Mouse (Mus musculus) liver, embryonic 15.5 days (tissue): Measurements from ENCODE around the gene Rnpep. TPM values are rescaled to one million over a fixed set of nuclear protein-coding genes. Genes with fewer than 3 reads are reported as not detected.
"Not testable (repeated sequence)": the region's sequence is repeated elsewhere in the genome, so short reads cannot be mapped to it uniquely, and the experiment has no call there.

Experiments
- ATAC-seq: fragments of 200-750 bp; cut with Nextera tagmentation; 2 replicates; pipeline ENCODE4 v1.8.0; 2017; ENCODE audit warnings: moderate number of reproducible peaks, mild to moderate bottlenecking, moderate library complexity; ENCODE audit not compliant: insufficient read depth
- H3K27ac ChIP-seq: fragments of 300-500 bp; sonication (generic); replicated peaks from 2 replicates; pipeline ENCODE4 v1.5.1; 2015; ENCODE audit warnings: mild to moderate bottlenecking, inconsistent platforms
- H3K27me3 ChIP-seq: fragments of 300-500 bp; sonication (generic); 2 replicates; pipeline ENCODE4 v1.6.1; 2015; ENCODE audit warnings: mild to moderate bottlenecking, inconsistent platforms
- H3K36me3 ChIP-seq: fragments of 300-500 bp; sonication (generic); replicated peaks from 2 replicates; pipeline ENCODE4 v1.6.1; 2015; ENCODE audit warnings: moderate library complexity, mild to moderate bottlenecking, inconsistent platforms
- H3K4me1 ChIP-seq: fragments of 300-500 bp; sonication (generic); replicated peaks from 2 replicates; pipeline ENCODE4 v1.6.1; 2015; ENCODE audit warnings: inconsistent platforms
- H3K4me2 ChIP-seq: fragments of 300-500 bp; sonication (generic); 2 replicates; pipeline ENCODE4 v1.6.1; 2015; ENCODE audit warnings: moderate library complexity, mild to moderate bottlenecking, inconsistent platforms
- H3K4me3 ChIP-seq: fragments of 300-500 bp; sonication (generic); replicated peaks from 2 replicates; pipeline ENCODE4 v1.5.1; 2015; ENCODE audit warnings: mild to moderate bottlenecking, inconsistent platforms
- H3K9ac ChIP-seq: fragments of 300-500 bp; sonication (generic); 2 replicates; pipeline ENCODE4 v1.6.1; 2015; ENCODE audit warnings: moderate library complexity, mild to moderate bottlenecking, inconsistent platforms
- H3K9me3 ChIP-seq: fragments of 300-500 bp; sonication (generic); replicated peaks from 2 replicates; pipeline ENCODE4 v1.6.1; 2016; ENCODE audit warnings: inconsistent platforms
- WGBS: fragments of 180-500 bp; shearing (Covaris S2); methylation state at CpG from one replicate; pipeline ENCODE4 v1.1.7; 2015; ENCODE audit warnings: mixed read lengths; ENCODE audit not compliant: insufficient replicate concordance; 5-methylcytosine and 5-hydroxymethylcytosine counted together
- polyA plus RNA-seq: library from polyadenylated mRNA; unstranded; fragments of >200 nt; fragmentation: Nextera tagmentation; extraction: Ambion mirVana; gene quantifications from 2 replicates; pipeline ENCODE4 v1.2.1, GENCODE M21; 2015

Gene Rnpep
- polyA plus RNA-seq, 1 experiment from 2014 or later = 26.6 TPM

DNA sequence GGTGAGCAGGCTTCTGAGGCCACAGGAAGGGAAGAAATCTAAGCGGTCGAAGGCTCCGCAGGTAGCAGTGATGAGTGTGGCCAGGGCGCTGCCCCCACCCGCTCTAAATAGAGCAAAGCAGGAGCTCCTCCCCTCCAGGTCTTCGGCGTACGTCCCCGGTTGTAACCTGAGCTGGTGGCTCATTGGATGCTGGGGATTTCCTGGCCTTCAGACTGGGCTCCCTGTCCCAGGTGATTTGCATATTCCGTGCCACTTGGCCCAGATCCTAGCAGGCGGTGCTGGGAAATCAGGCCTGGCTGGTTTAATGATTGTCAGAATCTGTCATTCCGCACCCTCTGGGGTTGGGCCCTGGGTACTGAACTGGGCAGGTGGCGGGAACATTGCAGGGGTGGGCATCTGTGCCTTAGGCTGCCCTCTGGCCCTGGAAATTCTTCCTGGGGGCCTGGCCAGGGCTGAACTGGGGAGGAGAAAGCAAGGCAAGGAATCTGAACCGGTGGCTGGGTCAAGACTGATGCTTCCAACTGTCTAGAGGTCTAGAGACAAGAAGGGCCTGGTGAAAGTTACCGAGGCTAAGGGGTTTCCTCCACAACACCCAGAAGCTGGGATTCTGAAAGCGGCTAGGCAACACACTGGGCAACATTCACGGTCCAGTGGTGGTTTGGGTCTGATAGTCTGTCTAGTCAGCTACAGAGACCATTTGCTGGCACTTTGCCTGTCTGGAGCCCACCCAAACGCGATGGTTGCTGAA is 25.3 kb downstream of the Rnpep start, which contains the start of gene Elf3:
Elf3 (minus strand) TSS at position 189 of the 748 bp plus-strand sequence.
- Histone ChIP-seq H3K4me2 (peak within 1 kb of the TSS; percentile 68), H3K4me1 (peaks cover 6% of the 10 kb centered on the region), H3K36me3 (peaks cover 11% of the 10 kb centered on the region; the same call in 1 of the 2 replicates), H3K9ac (no peak within 1 kb of the TSS), H3K27ac (peak within 1 kb of the TSS; percentile 57), H3K4me3 (peak within 1 kb of the TSS; percentile 34), H3K9me3 (no peaks in the 10 kb centered on the region), H3K27me3 (peaks cover 20% of the 10 kb centered on the region; the same call in 1 of the 2 replicates)
- 30% methylated on average over 19 of the region's 19 CpGs for WGBS
- ATAC-seq = peak; percentile 75

DNA sequence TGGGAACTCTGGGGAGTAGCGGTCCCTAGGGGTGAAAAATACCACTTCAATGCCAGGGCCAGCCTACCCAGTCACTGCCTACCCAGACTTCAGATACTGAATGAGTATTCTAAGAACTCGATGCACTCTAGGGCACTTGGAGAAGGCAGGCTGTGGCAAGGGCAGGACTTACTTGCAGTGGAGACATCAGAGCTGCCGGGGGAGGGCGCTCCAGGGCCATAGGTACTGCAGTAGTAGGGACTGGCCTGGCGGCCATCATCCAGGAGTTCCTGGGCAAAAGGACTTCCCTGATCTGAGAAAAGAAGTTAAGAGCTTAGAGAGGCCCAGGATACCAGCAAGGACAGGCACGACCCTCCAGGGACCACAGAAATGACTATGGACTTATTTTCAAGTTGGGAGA is 27.6 kb downstream of the Rnpep start:
- no peak overlapping the region for H3K9ac ChIP-seq
- no peaks in the 10 kb centered on the region for H3K36me3 ChIP-seq
- H3K4me3 ChIP-seq = no peak overlapping the region
- no peak overlapping the region for H3K27ac ChIP-seq
- H3K27me3 ChIP-seq = peaks cover 20% of the 10 kb centered on the region; the same call in 1 of the 2 replicates
- WGBS = 69% methylated on average over 6 of the region's 6 CpGs
- peaks cover 23% of the 10 kb centered on the region for H3K4me1 ChIP-seq
- H3K9me3 ChIP-seq = no peaks in the 10 kb centered on the region
- no peak for ATAC-seq
- H3K4me2 ChIP-seq = no peak overlapping the region

DNA sequence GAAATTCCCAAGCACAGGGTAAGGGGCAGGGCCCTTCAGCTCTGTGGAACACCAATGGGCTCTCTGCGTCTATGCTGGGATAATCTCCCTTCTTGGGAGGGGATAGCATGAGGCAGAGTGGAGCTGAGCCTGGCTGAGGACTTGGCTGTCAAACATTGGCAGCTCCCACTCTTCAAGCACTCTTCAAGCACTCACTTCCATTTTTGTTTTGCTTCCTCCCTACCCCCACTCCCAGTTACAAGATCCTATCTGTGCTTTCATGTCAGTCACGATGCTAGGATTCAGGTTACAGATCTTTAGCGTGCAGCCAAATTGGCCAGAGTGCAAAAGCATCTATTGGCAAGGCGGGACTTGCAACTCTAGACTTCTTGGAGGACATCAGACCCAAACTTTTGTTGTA is 31.0 kb downstream of the Rnpep start:
- WGBS = 50% methylated on average over 4 of the region's 4 CpGs
- no peak overlapping the region for H3K4me3 ChIP-seq

DNA sequence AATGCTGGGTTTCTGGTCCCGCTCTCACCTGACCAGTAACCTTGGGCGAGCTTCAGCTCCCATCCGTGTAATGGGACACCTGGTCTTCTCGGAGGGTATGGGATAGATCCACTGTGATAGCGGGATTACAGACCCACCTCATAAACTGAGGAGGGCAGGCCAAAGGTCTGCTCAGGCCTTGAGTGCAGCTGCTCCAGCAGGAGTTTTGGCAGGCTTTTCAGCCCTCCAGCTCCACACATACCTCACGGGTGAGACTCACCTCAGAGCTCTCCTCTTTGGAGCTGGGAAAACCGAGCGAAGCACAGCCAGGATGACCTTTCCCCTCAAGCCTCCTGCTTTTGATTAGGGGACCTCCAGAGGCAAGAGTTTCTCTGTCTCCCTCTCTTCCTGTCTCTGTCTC is 32.5 kb downstream of the Rnpep start:
- no peak for ATAC-seq
- no peaks in the 10 kb centered on the region for H3K36me3 ChIP-seq
- WGBS = 83% methylated on average over 8 of the region's 8 CpGs
- peak overlapping the region; percentile 79 for H3K27ac ChIP-seq
- no peaks in the 10 kb centered on the region for H3K9me3 ChIP-seq
- peaks cover 13% of the 10 kb centered on the region for H3K27me3 ChIP-seq
- no peak overlapping the region for H3K4me3 ChIP-seq
- H3K4me2 ChIP-seq = no peak overlapping the region
- peaks cover 51% of the 10 kb centered on the region for H3K4me1 ChIP-seq
- H3K9ac ChIP-seq = no peak overlapping the region

More for the DNA sequence above, 31.0 kb downstream of the Rnpep start:
- Histone ChIP-seq H3K27ac (no peak overlapping the region), H3K4me2 (no peak overlapping the region), H3K4me1 (peaks cover 51% of the 10 kb centered on the region), H3K36me3 (no peaks in the 10 kb centered on the region), H3K27me3 (peaks cover 26% of the 10 kb centered on the region), H3K9ac (no peak overlapping the region), H3K9me3 (no peaks in the 10 kb centered on the region)
- no peak for ATAC-seq

DNA sequence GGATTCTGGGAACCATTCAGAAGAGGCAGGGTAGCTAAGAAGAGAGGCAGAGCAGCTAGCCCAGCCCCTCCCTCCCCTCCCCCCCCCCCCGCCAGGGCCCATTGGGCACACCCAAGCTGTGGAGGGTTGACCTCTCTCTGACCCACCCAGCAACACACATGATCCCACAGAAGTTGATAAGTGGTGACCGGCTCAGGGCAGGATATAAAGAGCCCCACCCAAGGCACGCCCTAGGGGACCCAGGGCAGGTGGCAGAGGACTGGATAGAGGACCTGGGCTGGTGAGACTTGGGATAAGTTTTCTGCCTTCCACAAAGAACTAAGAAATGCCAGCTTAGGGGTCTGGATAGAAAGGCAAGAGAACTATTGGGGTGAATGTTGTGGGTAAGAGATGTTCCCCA is 33.2 kb downstream of the Rnpep start:
- H3K4me3 ChIP-seq = no peak overlapping the region
- ATAC-seq = peak; percentile 100
- peaks cover 51% of the 10 kb centered on the region for H3K4me1 ChIP-seq
- no peak overlapping the region for H3K9ac ChIP-seq
- peak overlapping the region; percentile 79 for H3K27ac ChIP-seq
- no peaks in the 10 kb centered on the region for H3K9me3 ChIP-seq
- peak overlapping the region; percentile 49 for H3K4me2 ChIP-seq
- WGBS = 17% methylated on average over 2 of the region's 3 CpGs
- peaks cover 12% of the 10 kb centered on the region for H3K27me3 ChIP-seq
- no peaks in the 10 kb centered on the region for H3K36me3 ChIP-seq

DNA sequence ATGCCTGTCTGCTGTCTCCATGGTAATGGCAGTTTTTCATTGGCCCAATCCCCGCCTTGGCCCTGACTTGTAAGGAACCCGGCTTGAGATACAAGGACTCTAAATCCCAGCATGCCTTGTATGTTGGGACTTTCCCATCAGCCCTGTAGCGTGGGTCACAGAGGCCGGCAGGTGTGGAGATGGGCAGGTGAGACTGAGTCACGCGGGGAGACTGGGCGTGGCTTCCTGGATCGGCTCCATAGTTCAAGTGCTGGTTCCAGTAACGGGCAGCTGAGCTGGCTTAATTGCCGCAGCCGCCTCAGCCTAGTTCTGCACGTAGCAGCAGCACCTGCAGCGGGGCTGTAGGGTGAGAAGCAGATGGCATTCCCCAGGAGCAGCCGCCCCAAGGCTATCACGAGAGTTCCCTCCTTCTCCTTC is 35.4 kb downstream of the Rnpep start:
- Histone ChIP-seq H3K9me3 (no peaks in the 10 kb centered on the region), H3K4me1 (peaks cover 62% of the 10 kb centered on the region), H3K36me3 (no peaks in the 10 kb centered on the region), H3K9ac (no peak overlapping the region), H3K27me3 (peaks cover 12% of the 10 kb centered on the region), H3K27ac (no peak overlapping the region), H3K4me2 (peak overlapping the region; percentile 29; the same call in 1 of the 2 replicates), H3K4me3 (no peak overlapping the region)
- ATAC-seq = no peak
- 21% methylated on average over 15 of the region's 15 CpGs for WGBS

DNA sequence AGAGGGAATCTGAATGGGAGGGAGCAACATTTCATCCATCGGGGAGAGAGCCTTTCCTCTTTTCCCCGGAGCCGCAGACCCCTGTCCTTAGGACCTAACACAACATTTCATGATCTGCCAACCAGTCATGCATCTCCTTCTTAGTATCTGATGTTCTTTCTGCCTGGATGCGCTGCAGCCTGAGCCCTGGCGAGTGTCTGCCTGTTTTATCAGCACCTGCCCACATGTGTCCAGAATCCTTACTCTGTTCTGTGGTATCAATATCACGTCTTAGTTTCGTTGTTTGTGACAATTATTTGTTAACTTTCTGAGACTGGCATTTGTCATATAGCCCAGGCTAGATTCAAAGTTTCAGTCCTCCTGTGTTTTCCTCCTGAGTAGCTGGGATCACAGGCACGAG is 39.9 kb downstream of the Rnpep start:
- H3K27me3 ChIP-seq = peaks cover 10% of the 10 kb centered on the region
- H3K4me3 ChIP-seq = no peak overlapping the region
- peaks cover 44% of the 10 kb centered on the region for H3K4me1 ChIP-seq
- no peaks in the 10 kb centered on the region for H3K36me3 ChIP-seq
- H3K9ac ChIP-seq = no peak overlapping the region
- H3K4me2 ChIP-seq = no peak overlapping the region; the same call in 1 of the 2 replicates
- H3K27ac ChIP-seq = no peak overlapping the region
- H3K9me3 ChIP-seq = no peaks in the 10 kb centered on the region
- 44% methylated on average over 8 of the region's 8 CpGs for whole genome bisulfite sequencing
- ATAC-seq = peak; percentile 66

DNA sequence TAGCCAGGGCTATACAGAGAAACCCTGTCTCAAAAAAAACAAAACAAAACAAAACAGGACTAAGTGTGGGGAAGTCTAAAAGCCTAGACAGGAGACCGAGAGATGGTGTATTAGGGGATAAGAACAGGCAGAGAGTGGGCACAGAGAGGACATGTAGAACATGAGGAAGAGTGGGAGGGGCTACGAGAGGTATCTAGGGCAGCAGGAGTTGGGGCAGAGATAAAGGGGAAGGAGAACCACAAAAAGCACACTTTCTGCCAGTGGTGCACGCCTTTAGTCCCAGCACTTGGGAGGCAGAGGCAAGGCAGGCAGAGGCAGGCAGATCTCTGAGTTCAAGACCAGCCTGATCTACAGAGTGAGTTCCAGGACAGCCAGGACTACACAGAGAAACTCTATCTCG is 43.7 kb downstream of the Rnpep start:
- ATAC-seq = peak; percentile 66
- H3K9me3 ChIP-seq, H3K27ac ChIP-seq, H3K9ac ChIP-seq, H3K4me2 ChIP-seq, H3K4me3 ChIP-seq, H3K36me3 ChIP-seq, H3K27me3 ChIP-seq: not testable (repeated sequence)
- 31% methylated on average over 4 of the region's 4 CpGs for WGBS
- peaks cover 38% of the 10 kb centered on the region for H3K4me1 ChIP-seq

DNA sequence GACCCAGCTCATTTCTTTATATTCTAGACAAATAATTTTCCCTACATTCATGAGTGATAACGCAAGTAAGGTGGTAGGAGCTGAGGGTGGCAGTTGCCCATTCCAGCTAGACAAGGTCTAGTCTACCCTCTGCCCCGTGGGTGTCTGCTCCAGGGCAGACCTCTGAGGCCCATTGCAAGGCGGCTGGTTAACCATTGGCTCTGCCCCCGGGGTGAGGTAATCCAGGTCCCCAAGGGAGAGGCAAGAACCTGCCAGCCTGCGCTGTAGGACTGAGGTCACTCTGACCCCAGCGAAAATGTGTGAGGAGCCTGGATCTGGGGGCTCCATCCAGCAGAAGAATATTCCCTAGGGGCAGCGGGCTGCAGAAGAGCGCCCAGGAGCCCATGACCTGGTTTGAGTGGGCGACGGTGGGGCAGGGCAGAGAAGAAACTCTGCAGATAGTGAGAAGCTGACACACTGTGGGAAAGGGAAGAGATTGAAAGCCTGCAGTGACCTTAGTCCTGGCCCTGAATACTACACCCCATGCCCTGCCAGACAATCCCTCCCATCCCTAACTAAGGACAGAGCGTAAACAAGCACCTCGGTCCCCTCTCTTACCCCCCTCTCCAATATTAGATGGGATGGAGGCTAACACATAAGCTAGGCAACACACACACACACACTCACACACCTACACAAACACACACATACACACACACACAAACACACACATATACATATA is 46.6 kb downstream of the Rnpep start:
- Histone ChIP-seq H3K9me3 (no peaks in the 10 kb centered on the region), H3K4me2 (peak overlapping the region; percentile 25; the same call in 1 of the 2 replicates), H3K4me3 (no peak overlapping the region), H3K4me1 (peaks cover 24% of the 10 kb centered on the region), H3K36me3 (no peaks in the 10 kb centered on the region), H3K27me3 (no peaks in the 10 kb centered on the region; the same call in 1 of the 2 replicates), H3K27ac (no peak overlapping the region), H3K9ac (no peak overlapping the region)
- WGBS = 61% methylated on average over 12 of the region's 12 CpGs
- peak; percentile 40 for ATAC-seq

DNA sequence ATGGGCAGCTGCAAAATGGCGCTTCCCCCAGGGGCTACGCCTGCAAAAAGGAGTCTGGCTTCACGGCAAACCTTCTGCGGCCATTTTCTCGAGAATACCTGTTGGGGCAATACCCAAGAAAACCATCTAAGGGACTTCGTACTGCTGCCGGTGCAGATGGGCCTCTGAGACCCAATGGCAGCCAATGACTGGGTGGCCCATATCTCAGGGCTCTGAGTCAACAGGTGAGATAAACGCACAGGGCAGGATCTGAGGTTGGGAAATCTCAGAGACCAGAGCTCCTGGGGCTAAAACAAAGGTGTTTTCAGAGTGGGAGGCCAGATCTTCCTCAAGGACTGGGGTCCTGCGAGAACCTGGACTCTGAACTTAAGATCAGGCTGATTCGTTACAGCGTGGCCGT is 49.1 kb downstream of the Rnpep start:
- no peaks in the 10 kb centered on the region for H3K9me3 ChIP-seq
- no peaks in the 10 kb centered on the region for H3K36me3 ChIP-seq
- no peak overlapping the region for H3K27ac ChIP-seq
- no peak overlapping the region for H3K9ac ChIP-seq
- 71% methylated on average over 12 of the region's 12 CpGs for WGBS
- peaks cover 6% of the 10 kb centered on the region; the same call in 1 of the 2 replicates for H3K4me1 ChIP-seq
- H3K27me3 ChIP-seq = no peaks in the 10 kb centered on the region; the same call in 1 of the 2 replicates
- ATAC-seq = no peak
- H3K4me2 ChIP-seq = no peak overlapping the region
- H3K4me3 ChIP-seq = no peak overlapping the region

DNA sequence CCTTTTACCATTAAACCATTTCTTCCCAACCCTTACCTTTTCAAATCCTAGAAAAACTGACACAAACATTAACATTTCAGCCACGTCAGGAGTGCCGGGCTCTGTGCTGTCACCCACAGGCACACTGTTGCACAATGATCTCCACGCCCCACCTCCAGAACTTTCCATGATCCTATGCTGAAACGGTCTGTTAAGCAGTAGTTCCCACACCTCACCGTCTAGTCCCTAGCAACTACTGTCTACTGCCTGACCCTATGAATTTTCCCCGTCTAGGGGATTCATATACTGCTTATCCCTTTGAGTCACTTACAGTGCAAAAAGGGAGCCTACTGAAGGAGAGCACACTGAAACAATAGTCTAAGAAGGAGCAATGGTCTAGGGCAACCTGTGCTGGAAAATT is 49.9 kb downstream of the Rnpep start:
- Histone ChIP-seq H3K4me2 (no peak overlapping the region), H3K27ac (no peak overlapping the region), H3K36me3 (no peaks in the 10 kb centered on the region), H3K27me3 (no peaks in the 10 kb centered on the region; the same call in 1 of the 2 replicates), H3K4me1 (peaks cover 4% of the 10 kb centered on the region; the same call in 1 of the 2 replicates), H3K9me3 (no peaks in the 10 kb centered on the region), H3K9ac (no peak overlapping the region), H3K4me3 (no peak overlapping the region)
- ATAC-seq = no peak
- 67% methylated on average over 6 of the region's 6 CpGs for WGBS
